Mouse (Mus musculus) natural killer cell, adult 2 months (primary cell): ENCODE data around the gene Spout1.
A peak's percentile ranks its signal among the peaks of the same experiment; 100 is the strongest.

Experiments used
- DNase-seq, 2 experiments: peaks; one replicate each; pipeline ENCODE4 v3.0.0; 2022; ENCODE audit warnings: low spot score in 2 of 2

Gene Spout1

GRCm38 (mm10) chr2:30177700-30178675 is at the start of gene Spout1:
Spout1 (minus strand) TSS chr2:30178459.
- peak; percentile 94 to 95 for DNase-seq

- DNase-seq, result no peak
These were observed 38.0 kb upstream of the Spout1 start for GRCm38 (mm10) chr2:30216293-30216692.

DNA sequence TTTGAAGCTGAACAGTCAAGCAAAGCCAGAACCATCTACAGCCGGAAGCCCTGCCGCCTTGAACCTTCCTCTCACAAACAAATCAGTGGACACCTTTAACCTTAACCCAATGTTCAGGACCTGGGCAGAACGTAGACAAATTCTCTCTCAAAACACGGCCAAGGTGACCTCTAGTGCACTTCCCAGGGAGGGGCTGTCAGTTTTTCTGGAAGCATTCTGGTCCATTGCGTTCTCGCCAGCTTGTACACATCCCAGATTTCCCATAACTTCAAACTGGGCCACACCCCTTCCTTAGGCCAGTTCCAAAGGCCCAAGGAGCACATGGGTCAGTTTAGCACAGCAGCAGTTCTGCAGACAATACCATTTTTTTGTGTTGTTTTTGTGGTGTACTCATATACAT is 37.2 kb upstream of the Spout1 start:
- DNase-seq, result no peak

GRCm38 (mm10) chr2:30214745-30215144 is 36.5 kb upstream of the Spout1 start:
- DNase-seq, result no peak

GRCm38 (mm10) chr2:30212951-30213350 is 34.7 kb upstream of the Spout1 start:
- no peak for DNase-seq

DNA sequence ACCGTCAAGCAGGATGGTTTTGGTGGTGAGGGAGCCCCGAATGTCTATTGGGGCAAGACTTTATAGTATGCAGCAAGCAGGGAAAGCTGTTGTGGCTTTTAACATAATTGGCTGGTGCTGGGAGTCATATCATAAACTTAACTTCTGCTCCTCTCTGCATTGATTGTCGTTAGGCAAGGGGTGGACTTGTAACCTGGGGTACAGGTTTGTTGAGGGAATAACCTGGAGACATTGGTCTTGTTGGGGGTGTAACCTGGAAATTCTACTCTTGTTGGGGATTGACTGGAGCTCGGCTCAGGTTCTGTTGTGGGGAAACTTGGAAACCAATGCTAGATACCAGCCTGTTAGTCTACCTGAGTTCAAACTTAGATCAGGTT is 33.9 kb upstream of the Spout1 start:
- no peak for DNase-seq

DNA sequence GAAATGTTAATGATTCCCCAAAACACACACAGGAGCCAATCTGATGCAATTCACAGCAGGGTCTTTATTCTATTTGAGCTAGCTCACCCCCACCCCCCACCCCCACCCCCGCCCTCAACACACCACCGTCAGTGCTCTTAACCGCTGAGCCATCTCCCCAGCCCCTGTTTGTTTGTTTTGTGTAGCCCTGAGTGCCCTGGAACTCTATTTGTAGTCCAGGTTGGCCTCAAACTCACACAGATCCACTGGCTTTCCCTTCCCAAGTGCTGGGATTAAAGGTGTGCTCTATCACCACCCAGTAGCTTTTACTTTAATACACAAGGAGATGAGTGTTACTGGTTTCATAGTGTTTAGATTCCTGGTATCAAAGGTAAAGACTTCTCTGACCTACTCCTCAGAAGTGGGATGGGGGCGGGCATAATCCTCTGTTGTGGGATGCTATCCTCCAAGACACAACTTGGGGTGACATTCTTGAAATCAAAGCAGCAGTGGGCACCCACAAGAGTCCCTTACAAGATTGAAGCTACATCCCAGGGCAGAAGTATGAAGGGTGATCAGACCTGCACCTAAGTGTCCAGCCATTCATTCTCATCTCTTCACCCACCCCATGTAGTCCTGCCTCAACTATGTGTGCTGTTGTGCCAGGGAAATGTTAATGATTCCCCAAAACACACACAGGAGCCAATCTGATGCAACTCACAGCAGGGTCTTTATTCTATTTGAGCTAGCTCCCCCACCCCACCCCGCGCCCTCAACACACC is 33.3 kb upstream of the Spout1 start:
- no peak for DNase-seq

- DNase-seq, result no peak
These were observed 29.6 kb upstream of the Spout1 start for GRCm38 (mm10) chr2:30207886-30208285.

DNA sequence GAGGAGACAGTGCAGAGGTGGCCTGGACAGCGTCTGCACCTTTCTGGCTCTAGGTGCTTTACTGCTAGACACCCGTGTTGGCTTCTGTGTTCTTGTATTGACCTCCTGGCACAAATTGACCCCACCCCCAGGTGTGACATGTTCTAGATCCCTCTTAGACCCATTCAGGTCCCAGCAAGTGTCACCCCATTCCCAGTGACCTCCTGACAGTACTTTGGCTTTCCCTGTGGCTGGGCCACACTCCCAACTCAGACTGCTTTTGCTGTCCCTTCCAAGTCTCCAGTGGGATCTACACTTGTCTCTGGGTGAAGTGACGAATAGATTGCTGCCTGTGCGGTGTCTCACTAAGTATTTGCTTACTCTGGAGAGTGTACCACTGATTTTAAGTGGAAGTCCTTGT is 29.1 kb upstream of the Spout1 start:
- no peak for DNase-seq

GRCm38 (mm10) chr2:30205629-30206357 is 27.5 kb upstream of the Spout1 start, which contains the start of gene Kyat1:
Kyat1 (minus strand) TSS chr2:30205847.
- DNase-seq, result peak; percentile 91 to 93

- DNase-seq, result no peak
These were observed 27.0 kb upstream of the Spout1 start for GRCm38 (mm10) chr2:30205255-30205628.

GRCm38 (mm10) chr2:30203439-30203838 is 25.2 kb upstream of the Spout1 start:
- peak; percentile 42 to 57 for DNase-seq

DNA sequence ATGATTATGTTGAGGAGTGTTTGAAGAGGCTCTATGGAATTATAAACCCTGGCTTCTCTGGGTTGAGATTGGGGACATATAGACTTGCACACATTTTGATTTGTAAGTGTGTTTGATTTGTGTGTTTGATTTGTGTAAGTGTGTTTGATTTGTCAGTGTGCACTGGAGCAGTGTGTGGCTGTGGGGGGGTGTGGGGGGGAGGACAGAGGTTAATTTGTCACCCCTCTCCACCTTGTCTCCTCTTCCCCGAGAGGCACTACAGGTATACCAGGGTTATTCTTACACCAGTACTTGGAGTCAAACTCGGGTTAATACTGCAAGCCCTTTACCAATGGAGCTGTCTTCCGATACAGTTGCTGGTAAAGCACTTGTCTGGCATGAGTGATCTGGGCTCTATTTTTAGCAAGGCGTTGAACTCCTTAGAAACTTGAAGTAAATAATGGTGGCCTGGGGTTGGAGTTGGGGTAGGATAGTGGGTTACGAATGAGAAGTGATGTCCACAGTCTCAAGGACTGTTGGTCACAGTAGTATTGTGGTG is 22.2 kb upstream of the Spout1 start:
- DNase-seq, result no peak

DNA sequence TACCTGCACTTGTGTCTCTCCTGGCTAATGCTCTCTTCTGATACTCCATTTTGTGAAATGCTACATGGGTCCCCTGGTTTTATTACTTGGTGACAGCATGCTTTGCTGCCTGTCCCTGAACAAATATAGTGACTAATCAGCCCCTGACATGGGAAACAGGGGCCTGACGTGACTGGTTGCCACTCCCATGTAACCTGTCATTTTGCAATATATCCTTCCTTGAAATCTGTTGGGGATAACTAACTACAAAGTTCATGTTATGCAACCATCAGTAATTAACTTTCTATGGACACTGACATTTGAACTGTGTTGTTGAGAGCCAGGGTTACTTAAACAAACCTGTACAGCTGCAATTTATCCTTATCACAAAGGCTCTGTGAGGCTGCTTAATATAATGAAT is 21.7 kb upstream of the Spout1 start:
- no peak for DNase-seq

DNA sequence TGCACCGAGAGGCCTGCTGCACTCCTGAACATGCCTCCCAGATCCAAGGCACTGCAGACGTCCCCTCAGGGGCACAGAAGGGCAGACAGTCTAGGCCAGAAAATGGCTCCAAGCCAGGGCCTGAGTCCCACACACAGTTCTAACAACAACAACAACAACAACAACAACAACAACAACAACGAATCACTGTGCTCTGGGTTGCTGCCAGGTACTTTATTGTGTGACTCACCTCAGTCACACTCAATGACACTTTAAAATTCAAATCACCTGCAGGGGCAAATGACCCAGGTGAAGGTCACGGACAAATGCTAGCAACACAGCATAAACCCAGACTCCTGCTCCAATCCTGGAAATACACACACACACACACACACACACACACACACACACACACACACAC is 19.8 kb upstream of the Spout1 start:
- DNase-seq, result no peak

GRCm38 (mm10) chr2:30194656-30195055 is 16.4 kb upstream of the Spout1 start:
- DNase-seq, result no peak

- DNase-seq, result no peak
These were observed 13.7 kb upstream of the Spout1 start for GRCm38 (mm10) chr2:30191790-30192580.

DNA sequence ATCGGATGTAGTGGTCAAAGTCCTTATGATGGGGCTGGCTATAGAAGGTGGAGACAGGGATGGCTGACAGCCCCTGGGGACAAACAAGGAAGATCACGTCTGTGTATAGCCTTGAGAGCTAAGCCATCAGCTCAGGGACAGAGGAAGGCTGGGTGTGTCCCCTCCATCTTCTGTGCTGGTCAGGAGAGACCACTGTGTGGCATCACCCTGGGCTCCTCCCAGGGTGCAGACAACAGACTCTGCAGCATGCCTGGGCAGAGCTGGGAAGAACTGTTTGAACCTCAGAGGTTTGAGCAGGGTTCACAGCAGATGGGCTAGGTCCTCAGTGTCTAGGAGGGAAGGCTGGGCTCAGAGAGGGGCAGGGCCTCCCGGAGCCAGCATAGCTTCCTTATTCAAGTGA is 7.4 kb upstream of the Spout1 start:
- DNase-seq, result no peak

GRCm38 (mm10) chr2:30185276-30185675 is 7.0 kb upstream of the Spout1 start:
- no peak for DNase-seq

- DNase-seq, result no peak
These were observed 5.5 kb upstream of the Spout1 start for GRCm38 (mm10) chr2:30183721-30184120.

DNA sequence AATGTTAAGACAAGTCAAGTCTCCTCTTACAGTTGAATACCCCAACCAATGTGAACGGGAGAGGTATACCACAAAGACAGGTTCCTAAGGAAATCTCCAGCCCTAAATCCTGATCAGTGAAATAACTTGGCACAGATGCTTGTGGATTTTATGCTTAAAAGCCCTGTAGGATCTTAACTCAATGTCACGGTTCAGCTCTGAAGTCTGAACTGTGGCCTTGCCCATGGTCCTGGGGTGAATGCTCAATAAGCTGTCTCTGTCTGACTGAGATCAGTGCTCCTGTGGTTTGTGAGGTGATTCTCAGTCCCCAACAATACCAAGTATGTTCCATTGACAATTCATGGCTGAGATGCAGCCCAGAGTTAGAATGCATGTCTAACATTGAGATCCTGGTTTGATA is 4.2 kb upstream of the Spout1 start:
- no peak for DNase-seq
